Mouse (Mus musculus) brain, adult 2 months (tissue): Measurements from ENCODE around the gene Prpf8.
"Not testable (repeated sequence)": the region's sequence is repeated elsewhere in the genome, so short reads cannot be mapped to it uniquely, and the experiment has no call there.

ENCODE experiments used
- DNase-seq: peaks from one replicate; pipeline ENCODE4 v3.0.0; 2011; ENCODE audit warnings: low read depth, low spot score

Prpf8 gene

GRCm38 (mm10) chr11:75486601-75487285 lies at the start of gene Prpf8:
Prpf8 (plus strand) TSS chr11:75486816.
- DNase-seq: peak; percentile 99

DNA sequence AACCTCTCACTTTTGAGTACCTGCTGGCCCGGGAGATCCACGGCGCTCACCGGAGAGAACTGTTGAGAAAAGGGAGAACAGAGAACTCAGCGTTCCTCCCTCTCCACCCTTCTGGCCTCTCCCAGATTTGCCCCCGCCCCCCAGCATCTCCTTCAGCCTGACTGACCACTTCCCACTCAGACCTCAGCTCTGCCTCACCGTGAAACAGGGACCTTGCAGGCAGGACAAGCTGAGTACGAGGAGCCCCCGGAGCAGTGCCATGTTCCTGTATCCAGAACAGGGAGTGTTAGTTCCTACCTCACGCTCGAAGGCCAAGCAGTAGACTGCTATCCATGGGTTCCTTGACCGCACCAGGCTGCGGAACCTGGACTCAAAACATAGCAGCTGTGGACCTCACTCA lies 48.4 kb upstream of the Prpf8 start:
- DNase-seq: no peak

DNA sequence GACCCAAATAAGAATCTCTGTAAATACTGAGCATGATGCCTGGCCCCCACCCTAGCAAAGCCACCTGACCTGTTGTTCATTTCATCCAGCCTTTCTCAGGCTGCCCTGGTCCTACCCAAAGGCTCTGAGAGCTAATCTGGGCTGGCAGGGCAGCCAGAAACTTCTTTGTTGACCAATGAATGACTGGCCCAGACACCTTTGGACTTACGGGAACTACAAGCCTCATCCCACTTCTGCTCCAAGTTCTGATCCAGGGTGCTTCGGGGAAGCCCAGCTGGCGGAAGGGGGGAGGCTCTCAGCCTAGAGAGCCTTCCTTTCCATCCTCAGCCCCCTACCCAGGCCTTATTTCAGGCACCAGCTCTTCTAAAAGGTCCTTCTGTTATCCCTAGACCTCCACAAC lies 47.8 kb upstream of the Prpf8 start:
- no peak for DNase-seq

GRCm38 (mm10) chr11:75439363-75439762 lies 47.3 kb upstream of the Prpf8 start, which contains the start of gene Serpinf2:
Serpinf2 (minus strand) TSS chr11:75439591.
- no peak for DNase-seq

- no peak for DNase-seq
Observed at GRCm38 (mm10) chr11:75439951-75440350, 46.7 kb upstream of the Prpf8 start.

DNA sequence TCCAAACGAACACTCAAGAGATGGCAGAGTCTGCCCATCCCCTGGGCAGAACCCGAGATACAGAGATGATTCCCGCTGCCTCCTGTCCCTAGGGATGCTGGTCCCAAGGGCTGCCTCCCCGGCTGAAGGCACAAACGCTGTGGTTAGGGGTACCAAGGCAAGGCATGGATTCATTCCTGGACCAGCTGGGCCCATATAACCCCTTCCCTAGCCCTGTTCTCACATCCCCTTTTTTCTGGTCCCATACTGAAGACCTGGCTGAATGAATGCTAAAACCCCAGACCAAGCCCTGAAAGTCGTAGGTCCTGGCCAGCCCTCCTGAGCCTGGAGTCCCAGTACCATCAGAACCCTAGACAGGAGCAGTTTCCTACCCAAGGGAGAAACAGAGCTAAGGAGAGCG lies 45.6 kb upstream of the Prpf8 start:
- DNase-seq: no peak

GRCm38 (mm10) chr11:75441601-75442000 lies 45.0 kb upstream of the Prpf8 start:
- DNase-seq: no peak

DNA sequence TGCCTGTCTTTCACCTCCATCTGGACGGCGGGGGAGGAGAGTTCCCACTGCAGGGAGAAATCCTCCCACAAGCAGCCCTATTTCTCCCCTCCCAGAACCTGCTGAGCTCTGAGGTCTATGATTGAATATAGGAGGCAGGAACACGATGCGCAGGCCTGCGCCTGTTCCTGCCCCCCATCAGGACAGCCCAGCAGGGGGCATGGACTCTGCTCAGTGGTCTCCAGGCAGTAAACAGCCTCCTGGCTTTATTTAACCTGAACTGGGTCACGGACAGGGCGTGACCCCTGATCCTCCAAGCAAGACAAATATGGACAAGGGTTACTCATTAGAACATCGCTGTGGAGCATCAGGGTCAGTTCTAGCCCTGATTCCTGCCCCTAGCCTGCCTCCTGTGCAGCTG lies 42.9 kb upstream of the Prpf8 start:
- no peak for DNase-seq

- no peak for DNase-seq
Observed at GRCm38 (mm10) chr11:75448575-75448974, 38.0 kb upstream of the Prpf8 start.

- no peak for DNase-seq
Observed at GRCm38 (mm10) chr11:75449695-75450094, 36.9 kb upstream of the Prpf8 start.

GRCm38 (mm10) chr11:75450304-75450908 lies 36.2 kb upstream of the Prpf8 start:
- DNase-seq: no peak

- DNase-seq: no peak
Observed at GRCm38 (mm10) chr11:75450936-75451335, 35.7 kb upstream of the Prpf8 start.

GRCm38 (mm10) chr11:75452081-75452480 lies 34.5 kb upstream of the Prpf8 start:
- no peak for DNase-seq

- no peak for DNase-seq
Observed at GRCm38 (mm10) chr11:75452812-75453557, 33.6 kb upstream of the Prpf8 start.

- peak; percentile 96 for DNase-seq
Observed at GRCm38 (mm10) chr11:75453991-75454930, 32.4 kb upstream of the Prpf8 start, which contains the start of gene Wdr81. Wdr81 (minus strand) TSS chr11:75454717.

- peak; percentile 40 for DNase-seq
Observed at GRCm38 (mm10) chr11:75455041-75455736, 31.4 kb upstream of the Prpf8 start.

DNA sequence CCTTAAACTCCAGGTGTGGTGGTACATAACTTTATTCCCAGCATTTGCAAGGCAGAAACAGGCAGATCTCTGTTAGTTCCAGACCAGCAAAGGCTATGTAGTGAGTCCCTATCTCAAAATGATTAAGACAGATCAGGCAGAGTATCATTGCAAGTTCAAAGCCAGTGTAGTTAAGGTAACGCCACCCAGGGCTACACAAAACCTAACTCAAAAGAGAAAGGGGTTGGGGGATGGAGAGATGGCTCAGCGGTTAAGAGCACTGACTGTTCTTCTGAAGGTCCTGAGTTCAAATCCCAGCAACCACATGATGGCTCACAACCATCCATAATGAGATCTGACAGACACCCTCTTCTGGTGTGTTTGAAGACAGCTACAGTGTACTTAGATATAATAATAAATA lies 30.6 kb upstream of the Prpf8 start:
- DNase-seq: not testable (repeated sequence)

DNA sequence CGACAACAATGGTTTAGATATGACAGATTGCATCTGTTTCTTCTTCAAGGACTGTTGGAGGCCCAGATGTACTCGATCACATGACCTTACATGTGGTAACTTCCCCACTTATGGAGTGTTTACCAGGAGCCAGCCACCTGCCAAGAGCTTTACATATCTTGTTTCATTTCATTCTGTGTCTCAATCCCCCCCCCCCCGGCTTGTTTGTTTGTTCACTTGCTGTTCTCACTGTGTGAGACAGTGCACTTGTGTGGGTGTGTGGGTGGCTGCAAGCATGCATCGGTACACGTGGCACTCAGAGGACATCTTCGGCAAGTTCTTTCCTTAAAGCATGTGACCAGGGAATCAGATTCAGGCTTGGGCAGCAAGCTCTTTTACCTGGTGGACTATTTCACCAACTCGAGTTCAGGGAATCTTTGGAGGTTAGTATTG lies 30.2 kb upstream of the Prpf8 start:
- DNase-seq: no peak

GRCm38 (mm10) chr11:75458169-75458568 lies 28.4 kb upstream of the Prpf8 start:
- peak; percentile 79 for DNase-seq

DNA sequence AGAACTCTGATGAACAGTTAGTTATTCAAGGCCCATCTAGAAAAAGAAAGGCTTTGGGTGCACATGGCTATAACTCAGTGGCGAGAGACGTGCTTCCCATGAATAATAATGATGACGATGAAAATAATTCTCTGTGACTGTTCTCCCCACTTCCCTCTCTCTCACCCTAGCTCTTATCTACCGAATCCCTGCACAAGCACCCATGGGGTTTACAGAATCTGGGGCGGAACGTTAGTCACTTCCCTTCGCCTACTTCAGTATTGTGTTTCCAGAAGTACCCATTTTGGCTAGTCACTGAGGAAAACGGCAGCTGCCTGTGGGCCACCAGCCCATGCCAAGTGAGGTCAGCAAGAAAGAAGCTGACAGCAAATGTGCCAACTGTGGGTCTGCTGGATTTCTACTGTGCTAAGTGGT lies 28.0 kb upstream of the Prpf8 start:
- peak; percentile 61 for DNase-seq
